ENCODE assay signal across 14 mouse cellular contexts in the genomic region with DNA sequence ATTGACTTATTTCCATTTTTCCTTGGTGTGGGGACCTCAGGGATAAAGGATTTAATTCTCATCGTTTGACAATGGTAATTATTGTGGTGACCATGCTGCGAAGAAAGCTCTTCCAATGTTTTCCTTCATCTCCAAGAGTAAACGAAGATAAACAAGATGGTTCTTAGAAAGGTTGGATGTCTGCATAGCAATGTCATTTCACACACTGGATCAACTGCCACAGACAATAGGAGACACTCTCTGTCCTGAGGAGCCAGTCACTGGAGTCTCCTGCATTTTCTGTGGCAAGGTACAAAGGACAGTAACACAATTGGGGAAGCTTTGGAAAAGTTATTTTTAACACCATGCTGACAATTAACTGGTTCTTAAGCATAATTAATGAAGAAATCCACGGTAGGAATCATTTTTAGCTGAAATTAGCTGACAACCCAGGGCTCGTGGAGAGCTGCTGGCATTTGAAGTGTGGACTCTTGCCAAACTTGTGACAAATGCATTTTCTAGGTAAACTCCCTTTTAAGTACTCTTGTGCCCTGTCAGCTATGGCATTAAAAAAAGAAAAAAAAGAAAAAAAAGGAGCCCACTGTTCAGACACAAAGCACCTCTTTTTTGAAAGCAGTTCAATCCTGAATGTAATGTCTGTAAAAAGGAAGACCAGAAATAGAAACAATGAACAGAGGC.
DNase-seq lines count a peak whose midpoint lies in the region; ATAC-seq and TF ChIP-seq lines count a peak whose summit lies in the region.
"Had no signal": no experiment of that assay in that cellular context is flagged by ENCODE, and none has a peak within 500 bp of the region (broad histone marks: within the 10 kb centered on the region; RNA-seq: fewer than 3 reads in every experiment).

No protein-coding gene starts in this region.

- H3K4me1 ChIP-seq in forebrain, embryonic 13.5 days, result peaks cover 15% of the 10 kb centered on the region
- no peaks in the 10 kb centered on the region for H3K4me1 ChIP-seq in hindbrain, postnatal 0 days (ENCODE audit: insufficient read depth, low read length)
- no peaks in the 10 kb centered on the region for H3K4me1 ChIP-seq in thymus, adult 2 months (replicated peaks; ENCODE audit: control insufficient read depth, insufficient read depth, low read length)
- H3K4me1 ChIP-seq: kidney, embryonic 15.5 days; limb, embryonic 10.5 days had no signal

- H3K27ac ChIP-seq in forebrain, embryonic 13.5 days, result peak overlapping the region; percentile 41; the same call in 1 of the 2 replicates
- peak overlapping the region; percentile 32; the same call in 1 of the 2 replicates for H3K27ac ChIP-seq in hindbrain, postnatal 0 days
- H3K27ac ChIP-seq in thymus, adult 2 months (ENCODE audit: control insufficient read depth, insufficient read depth, low read length), result no peak overlapping the region
- H3K27ac ChIP-seq: kidney, embryonic 15.5 days; limb, embryonic 10.5 days had no signal

- TF ChIP-seq POLR2A in thymus, adult 2 months (IDR thresholded peaks at IDR 0.05; ENCODE audit: control insufficient read depth, extremely low read depth, insufficient read depth, low read length, poor library complexity), result no peak

- no peak for TF ChIP-seq CTCF in hindbrain, postnatal 0 days (IDR thresholded peaks at IDR 0.05; ENCODE audit: low read depth)
- no peak for TF ChIP-seq CTCF in thymus, adult 2 months (IDR thresholded peaks at IDR 0.05; ENCODE audit: borderline replicate concordance, control insufficient read depth, extremely low read depth, insufficient read depth, low read length, poor library complexity)

- no peak overlapping the region for H3K9ac ChIP-seq in forebrain, embryonic 13.5 days
- no peak overlapping the region for H3K9ac ChIP-seq in hindbrain, postnatal 0 days (replicated peaks; ENCODE audit: low read length)
- H3K9ac ChIP-seq: kidney, embryonic 15.5 days had no signal

- no peaks in the 10 kb centered on the region for H3K9me3 ChIP-seq in forebrain, embryonic 13.5 days (replicated peaks)
- H3K9me3 ChIP-seq in hindbrain, postnatal 0 days (ENCODE audit: low read length), result no peaks in the 10 kb centered on the region
- H3K9me3 ChIP-seq: kidney, embryonic 15.5 days; limb, embryonic 10.5 days had no signal

- no peak overlapping the region for H3K4me3 ChIP-seq in forebrain, embryonic 13.5 days
- H3K4me3 ChIP-seq in hindbrain, postnatal 0 days (ENCODE audit: low read length), result no peak overlapping the region
- H3K4me3 ChIP-seq in thymus, adult 2 months (ENCODE audit: control insufficient read depth, insufficient read depth, low read length), result no peak overlapping the region
- H3K4me3 ChIP-seq: kidney, embryonic 15.5 days; limb, embryonic 10.5 days had no signal

- 0 out of 2 replicates have a peak, but pooled peaks have one; percentile 20 for ATAC-seq in cerebellum, adult (ENCODE audit: insufficient number of reproducible peaks, low FRiP score, low TSS enrichment)
- peak; percentile 63 for ATAC-seq in forebrain, embryonic 13.5 days
- no peak for ATAC-seq in hindbrain, postnatal 0 days
- ATAC-seq in CD4-positive, CD25-positive, alpha-beta regulatory T cell, adult 4 months, result no peak

- WGBS in forebrain, embryonic 13.5 days, result 27% methylated on average over 5 of the region's 5 CpGs
- 34% methylated on average over 5 of the region's 5 CpGs for WGBS in hindbrain, postnatal 0 days
- WGBS in thymus, adult 2 months, result 67% methylated on average over 5 of the region's 5 CpGs

- no peaks in the 10 kb centered on the region for H3K36me3 ChIP-seq in forebrain, embryonic 13.5 days (ENCODE audit: poor library complexity, severe bottlenecking)
- no peaks in the 10 kb centered on the region for H3K36me3 ChIP-seq in hindbrain, postnatal 0 days (ENCODE audit: insufficient read depth, low read length)
- H3K36me3 ChIP-seq in thymus, adult 2 months (ENCODE audit: control insufficient read depth, insufficient read depth, low read length), result no peaks in the 10 kb centered on the region
- H3K36me3 ChIP-seq: kidney, embryonic 15.5 days; limb, embryonic 10.5 days had no signal

- DNase-seq in cerebellum, adult 18-20 months, result no peak
- peak; percentile 5 for DNase-seq in left cerebral cortex, postnatal 4 days
- no peak for DNase-seq in left cerebral cortex, postnatal 36 days (ENCODE audit: low spot score in 2 of 2)
- DNase-seq in hindbrain, postnatal 0 days (ENCODE audit: low spot score), result peak; percentile 32
- DNase-seq in thymus, adult 2 months, result no peak
- DNase-seq: adrenal gland, adult 8-10 months; lung, adult 2 months; thymus, adult 18-20 months had no signal

- peak overlapping the region; percentile 36 for H3K4me2 ChIP-seq in forebrain, embryonic 13.5 days
- peak overlapping the region; percentile 36 for H3K4me2 ChIP-seq in hindbrain, postnatal 0 days (ENCODE audit: low read depth, low read length)
- H3K4me2 ChIP-seq: liver, embryonic 11.5 days had no signal

- H3K27me3 ChIP-seq in forebrain, embryonic 13.5 days, result no peaks in the 10 kb centered on the region
- no peaks in the 10 kb centered on the region for H3K27me3 ChIP-seq in hindbrain, postnatal 0 days (ENCODE audit: insufficient read depth, low read length)
- H3K27me3 ChIP-seq in thymus, adult 2 months (ENCODE audit: control insufficient read depth, insufficient read depth, low read length), result no peaks in the 10 kb centered on the region
- H3K27me3 ChIP-seq: kidney, embryonic 15.5 days had no signal

- intact Hi-C loops in left cerebral cortex, postnatal 4 days (cut with DNase I), result loop anchor here (10.0 kb wide), 1 partner anchor 378 kb away; no protein-coding TSS in a partner anchor
- intact Hi-C loops in left cerebral cortex, postnatal 36 days (cut with DNase I), result no loop called here

Comparison
In these comparisons a context has a peak if more than half of its experiments do, and no peak if none do; other contexts are left out.
1. DNase-seq: peak in left cerebral cortex, postnatal 4 days (single experiment) and hindbrain, postnatal 0 days (single experiment); none in cerebellum, adult 18-20 months (0 of 2), left cerebral cortex, postnatal 36 days (0 of 2) and thymus, adult 2 months (single experiment).
2. ATAC-seq: peak in cerebellum, adult (single experiment) and forebrain, embryonic 13.5 days (single experiment); none in hindbrain, postnatal 0 days (single experiment) and CD4-positive, CD25-positive, alpha-beta regulatory T cell, adult 4 months (single experiment).